22 mouse cellular contexts compared by ENCODE assay signal in the genomic region with DNA sequence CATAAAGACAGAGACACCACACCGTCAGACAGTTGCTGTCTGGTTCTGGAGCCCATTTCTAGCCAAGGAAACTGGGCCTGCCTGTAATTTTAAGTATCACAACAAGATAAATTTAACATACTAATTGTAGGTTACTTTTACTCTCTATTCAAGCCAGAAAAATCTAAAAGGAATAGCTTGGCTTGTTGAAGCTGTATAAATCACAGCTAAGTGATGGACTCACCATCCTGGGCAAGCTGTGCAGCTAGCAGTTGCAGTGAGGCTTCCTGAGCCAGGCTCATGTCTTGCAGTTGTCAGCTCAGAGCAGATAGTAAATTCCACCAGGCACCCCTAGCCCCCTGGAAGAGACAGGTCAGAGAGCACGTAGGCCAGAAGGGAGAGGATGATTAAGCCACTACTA. TPM values are rescaled to one million over a fixed set of nuclear protein-coding genes. Genes with fewer than 3 reads are reported as not detected.
DNase-seq lines count a peak whose midpoint lies in the region; TF ChIP-seq lines count a peak whose summit lies in the region.
"Had no signal": no experiment of that assay in that cellular context is flagged by ENCODE, and none has a peak within 500 bp of the region (broad histone marks: within the 10 kb centered on the region; RNA-seq: fewer than 3 reads in every experiment).

No protein-coding gene starts in this region.

- no peak for TF ChIP-seq CTCF in layer of hippocampus, adult 2 months (conservative IDR thresholded peaks at IDR 0.05)
- TF ChIP-seq CTCF in olfactory bulb, adult 2 months (IDR thresholded peaks at IDR 0.05; ENCODE audit: insufficient read depth, low read depth, low read length), result no peak

- 46% methylated on average over 2 of the region's 2 CpGs for WGBS in olfactory bulb, adult 2 months

- H3K27ac ChIP-seq in layer of hippocampus, adult 2 months, result 0 out of 2 replicates have a peak overlapping the region, but pooled peaks have one; percentile 24
- peak overlapping the region; percentile 75; the same call in 1 of the 2 replicates for H3K27ac ChIP-seq in olfactory bulb, adult 2 months (ENCODE audit: insufficient read depth, low read depth, low read length)
- H3K27ac ChIP-seq: embryonic facial prominence, embryonic 10.5 days; embryonic facial prominence, embryonic 12.5 days; forebrain, embryonic 13.5 days; forebrain, embryonic 15.5 days had no signal

- TF ChIP-seq POLR2A in olfactory bulb, adult 2 months (IDR thresholded peaks at IDR 0.05; ENCODE audit: insufficient read depth, low read depth, low read length), result no peak

- H3K4me3 ChIP-seq in layer of hippocampus, adult 2 months, result no peak overlapping the region
- H3K4me3 ChIP-seq in olfactory bulb, adult 2 months (ENCODE audit: insufficient read depth, low read depth, low read length), result no peak overlapping the region
- H3K4me3 ChIP-seq: embryonic facial prominence, embryonic 10.5 days; embryonic facial prominence, embryonic 12.5 days; forebrain, embryonic 13.5 days; forebrain, embryonic 15.5 days had no signal

- peaks cover 5% of the 10 kb centered on the region for H3K4me1 ChIP-seq in olfactory bulb, adult 2 months (ENCODE audit: control insufficient read depth, insufficient read depth, low read length)
- H3K4me1 ChIP-seq: embryonic facial prominence, embryonic 12.5 days; forebrain, embryonic 15.5 days had no signal

- no peak for DNase-seq in layer of hippocampus, adult 2 months (ENCODE audit: low spot score in 2 of 2)
- DNase-seq in layer of hippocampus, postnatal 25 days (ENCODE audit: extremely low spot score in 1 of 2, low spot score in 1 of 2), result no peak
- DNase-seq in right cerebral cortex, adult 18-20 months, result peak; percentile 10
- no peak for DNase-seq in right cerebral cortex, adult 2 months (ENCODE audit: low spot score in 2 of 2)
- DNase-seq in right cerebral cortex, postnatal 14 days, result peak; percentile 8
- DNase-seq in right cerebral cortex, postnatal 25 days, result no peak
- DNase-seq in spleen, adult 12 weeks (ENCODE audit: low spot score), result no peak
- DNase-seq: adrenal gland, adult 2 months; adrenal gland, postnatal 10 days; adrenal gland, postnatal 25 days; cerebellum, adult 11-12 months; cerebellum, adult 2 months; cerebellum, adult 9-10 months; cerebellum, postnatal 10 days; cerebellum, postnatal 25 days had no signal

RNA-seq across cellular contexts. Expression of gene Ccdc85a, which starts 50.8 kb away (rescaled TPM):
- 100 to 1,000 TPM; 138 to 151 TPM for total RNA-seq in layer of hippocampus, adult 2 months (2021)
- total RNA-seq in layer of hippocampus, postnatal 25 days (2021), result 100 to 1,000 TPM; 143 to 151 TPM
- not detected in 2 replicates for polyA plus RNA-seq in olfactory bulb, adult 2 months (2012; ENCODE audit: insufficient read depth, insufficient read length, low replicate concordance, missing spikeins)
- total RNA-seq: MEL had no signal
- polyA plus RNA-seq: C2C12 had no signal

Comparison
In these comparisons a context has a peak if more than half of its experiments do, and no peak if none do; other contexts are left out.
1. DNase-seq: peak in right cerebral cortex, adult 18-20 months (single experiment) and right cerebral cortex, postnatal 14 days (single experiment); none in layer of hippocampus, adult 2 months (0 of 2), layer of hippocampus, postnatal 25 days (0 of 2), right cerebral cortex, adult 2 months (0 of 2), right cerebral cortex, postnatal 25 days (single experiment) and spleen, adult 12 weeks (single experiment).